Mouse (Mus musculus): Measurements from ENCODE around the gene 9330161L09Rik.

DNA sequence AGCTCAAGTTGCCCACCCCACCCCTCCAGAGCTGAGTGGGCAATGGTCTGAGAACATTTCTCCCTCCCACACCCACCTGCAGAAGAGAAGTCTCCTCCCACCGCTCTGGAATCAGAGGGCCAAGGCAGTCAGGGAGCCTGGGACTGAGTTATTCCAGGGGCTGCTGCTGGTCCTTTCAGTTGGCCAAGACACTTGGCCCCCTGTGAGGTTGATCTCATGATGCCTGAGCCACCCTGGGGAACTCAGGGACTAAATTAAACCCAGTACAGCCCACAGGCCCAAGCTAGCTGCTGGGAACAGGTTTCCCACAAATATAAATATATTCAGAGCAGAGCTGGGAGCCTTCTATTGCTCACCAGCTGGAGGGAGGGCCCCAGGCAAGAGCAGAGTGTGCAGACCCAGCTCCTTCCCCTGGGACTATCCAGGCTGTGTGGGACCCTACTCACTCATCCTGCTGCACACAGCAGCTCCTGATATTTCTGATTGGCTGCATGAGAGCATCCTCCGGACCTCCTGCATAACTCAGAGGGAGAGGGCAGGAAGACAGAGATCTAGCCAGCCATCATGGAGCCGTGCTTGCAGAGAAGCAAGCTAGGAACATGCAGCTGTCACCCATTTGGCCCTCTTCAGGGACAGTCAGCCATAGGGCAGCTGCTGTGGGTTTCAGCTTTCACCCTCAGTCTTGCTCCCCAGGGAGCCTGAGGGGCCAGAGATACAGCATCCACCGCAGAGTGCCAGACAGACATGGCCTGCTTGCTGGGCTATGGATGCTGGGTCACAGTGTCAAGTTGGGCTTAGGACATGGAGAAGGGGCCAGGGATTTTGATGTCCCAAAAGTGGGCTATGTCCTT, 48.4 kb downstream of the 9330161L09Rik start:
- TF ChIP-seq CTCF (IDR thresholded peaks at IDR 0.05; ENCODE audit: extremely low read depth, insufficient read depth, low read length) = no peak
- no peak for TF ChIP-seq POLR2A (IDR thresholded peaks at IDR 0.05; ENCODE audit: extremely low read depth, insufficient read depth, low read length)

All from cortical plate, adult 2 months (tissue).